Mouse (Mus musculus) mouse embryonic stem cell (cell line): ENCODE measurements around the gene Cnr2.

Experiments
- in situ Hi-C, 2 experiments: fragments of 300-500 bp; cut with MboI; formaldehyde crosslinking; loops; 1 replicate in 1 of 2; 3 replicates in 1 of 2; pipeline ENCODE4 v1.14.3; 2019 to 2020; ENCODE audit warnings: low sequenced_read_pairs in 2 of 2, low pct_unique_long_range_greater_than_20kb in 1 of 2, mixed read lengths in 1 of 2; ENCODE audit not compliant: unreplicated experiment in 1 of 2

The Cnr2 gene

GRCm38 (mm10) chr4:135948142-135948541 is 52.9 kb downstream of the Cnr2 start:
- in situ Hi-C loops = loop anchor here in 1 of 2 experiments (10.0 kb wide), 1 partner anchor 133 kb away; no protein-coding TSS in a partner anchor

DNA sequence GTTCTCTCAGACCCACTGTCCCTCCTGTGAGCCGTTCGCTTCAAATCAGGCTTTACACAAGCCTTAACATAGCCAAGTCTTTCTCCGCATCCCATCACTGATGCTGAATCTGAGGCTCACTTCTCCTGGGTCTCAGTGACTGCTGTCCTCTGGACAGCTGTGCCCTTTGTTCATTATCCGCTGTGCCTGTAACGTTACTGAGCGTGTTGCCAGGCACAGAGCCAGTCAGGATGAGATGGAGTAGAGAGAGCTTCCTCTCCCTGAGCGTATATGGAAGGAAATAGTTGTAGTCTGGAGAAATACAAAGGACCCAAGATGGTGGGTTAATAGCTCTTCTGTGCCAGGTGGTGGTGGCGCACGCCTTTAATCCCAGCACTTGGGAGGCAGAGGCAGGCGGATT is 54.3 kb downstream of the Cnr2 start:
- in situ Hi-C loops = loop anchor here in 1 of 2 experiments (10.0 kb wide), 1 partner anchor 135 kb away; no protein-coding TSS in a partner anchor

GRCm38 (mm10) chr4:135949911-135950310 is 54.7 kb downstream of the Cnr2 start:
- in situ Hi-C loops = loop anchor here in 1 of 2 experiments (10.0 kb wide), 1 partner anchor 135 kb away; no protein-coding TSS in a partner anchor

DNA sequence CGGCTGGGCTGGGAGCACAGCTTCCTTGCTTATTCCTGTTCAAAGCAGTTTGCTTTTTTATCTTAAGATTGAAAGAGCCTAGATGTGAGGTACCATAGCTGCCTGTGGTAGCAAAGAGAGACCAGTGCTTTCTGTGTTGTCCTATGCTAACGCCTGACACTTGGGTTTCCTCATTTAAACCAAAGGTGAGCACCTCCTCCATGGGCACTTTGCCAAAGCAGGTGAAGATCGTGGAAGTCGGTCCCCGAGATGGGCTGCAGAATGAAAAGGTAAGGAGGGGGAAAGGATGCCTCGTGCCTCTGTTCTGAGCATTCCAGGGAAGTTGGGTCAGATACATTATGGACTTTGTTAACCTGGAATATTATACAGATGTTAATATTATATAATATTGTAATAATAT is 55.2 kb downstream of the Cnr2 start:
- in situ Hi-C loops = no loop called here

- in situ Hi-C loops = no loop called here
Observed at GRCm38 (mm10) chr4:135951505-135951904, 56.3 kb downstream of the Cnr2 start.

GRCm38 (mm10) chr4:135953179-135953578 is 58.0 kb downstream of the Cnr2 start:
- in situ Hi-C loops = no loop called here

GRCm38 (mm10) chr4:135954241-135954640 is 59.0 kb downstream of the Cnr2 start:
- in situ Hi-C loops = no loop called here

GRCm38 (mm10) chr4:135955886-135956285 is 60.7 kb downstream of the Cnr2 start:
- in situ Hi-C loops = no loop called here

DNA sequence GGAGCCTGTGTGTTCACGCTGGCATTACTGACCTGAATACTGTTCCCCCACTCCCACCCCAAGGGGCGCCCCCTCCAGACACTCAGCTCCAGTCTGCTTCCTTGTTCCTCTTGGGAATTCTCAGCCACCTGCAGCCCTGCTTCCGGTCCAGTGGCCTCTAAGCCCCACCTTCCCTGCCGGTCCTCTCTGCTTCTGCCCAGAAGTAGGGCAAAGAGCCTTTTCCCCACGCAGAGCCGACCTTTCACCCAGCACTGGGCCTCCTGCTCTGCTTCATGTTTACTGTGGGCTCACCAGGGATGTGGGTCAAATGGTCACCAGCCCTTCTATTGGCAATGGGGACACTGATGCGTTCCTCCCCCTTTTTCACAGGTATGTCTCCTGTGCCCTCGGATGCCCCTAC is 63.2 kb downstream of the Cnr2 start:
- in situ Hi-C loops = no loop called here

GRCm38 (mm10) chr4:135960717-135961116 is 65.5 kb downstream of the Cnr2 start:
- in situ Hi-C loops = no loop called here

DNA sequence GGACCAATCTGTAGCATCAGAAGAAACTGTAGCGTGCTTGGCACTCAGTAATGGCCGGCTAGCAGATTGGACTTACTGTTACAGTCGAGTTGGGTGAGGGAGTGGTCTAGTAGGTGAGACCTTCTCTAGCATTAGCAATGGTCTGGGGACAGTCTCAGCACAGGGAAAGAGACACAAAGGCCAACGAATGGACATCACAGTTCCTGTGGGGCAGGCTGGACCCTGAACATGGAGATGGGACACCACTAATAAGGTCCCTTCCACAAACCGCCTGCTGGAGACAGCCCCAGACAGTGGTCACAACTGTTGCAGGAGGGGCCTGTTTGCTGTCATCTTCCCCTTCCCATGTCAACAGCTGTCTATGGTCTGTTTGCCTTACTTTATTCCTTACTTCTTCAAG is 66.5 kb downstream of the Cnr2 start:
- in situ Hi-C loops = no loop called here

DNA sequence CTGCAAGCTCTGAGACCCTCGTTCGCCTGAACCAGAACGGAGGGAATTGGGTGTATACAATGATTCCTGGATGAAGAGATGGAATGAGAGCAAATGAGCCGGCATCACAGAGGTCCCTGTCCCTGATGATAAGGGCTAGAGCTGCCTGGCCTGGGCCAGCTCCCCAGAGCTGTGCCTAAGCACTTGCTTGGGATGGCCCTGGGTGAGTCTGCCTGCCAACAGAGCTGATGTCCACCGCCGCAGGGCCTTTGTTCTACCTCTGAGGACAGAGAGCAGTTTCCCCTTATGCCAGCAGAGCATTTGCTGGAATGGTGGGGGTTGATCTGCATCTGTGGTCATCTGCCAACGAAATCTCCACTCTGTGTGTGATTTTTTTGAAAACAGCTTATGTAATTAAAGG is 67.0 kb downstream of the Cnr2 start:
- in situ Hi-C loops = no loop called here

- in situ Hi-C loops = no loop called here
Observed at GRCm38 (mm10) chr4:135962946-135963345, 67.8 kb downstream of the Cnr2 start.

DNA sequence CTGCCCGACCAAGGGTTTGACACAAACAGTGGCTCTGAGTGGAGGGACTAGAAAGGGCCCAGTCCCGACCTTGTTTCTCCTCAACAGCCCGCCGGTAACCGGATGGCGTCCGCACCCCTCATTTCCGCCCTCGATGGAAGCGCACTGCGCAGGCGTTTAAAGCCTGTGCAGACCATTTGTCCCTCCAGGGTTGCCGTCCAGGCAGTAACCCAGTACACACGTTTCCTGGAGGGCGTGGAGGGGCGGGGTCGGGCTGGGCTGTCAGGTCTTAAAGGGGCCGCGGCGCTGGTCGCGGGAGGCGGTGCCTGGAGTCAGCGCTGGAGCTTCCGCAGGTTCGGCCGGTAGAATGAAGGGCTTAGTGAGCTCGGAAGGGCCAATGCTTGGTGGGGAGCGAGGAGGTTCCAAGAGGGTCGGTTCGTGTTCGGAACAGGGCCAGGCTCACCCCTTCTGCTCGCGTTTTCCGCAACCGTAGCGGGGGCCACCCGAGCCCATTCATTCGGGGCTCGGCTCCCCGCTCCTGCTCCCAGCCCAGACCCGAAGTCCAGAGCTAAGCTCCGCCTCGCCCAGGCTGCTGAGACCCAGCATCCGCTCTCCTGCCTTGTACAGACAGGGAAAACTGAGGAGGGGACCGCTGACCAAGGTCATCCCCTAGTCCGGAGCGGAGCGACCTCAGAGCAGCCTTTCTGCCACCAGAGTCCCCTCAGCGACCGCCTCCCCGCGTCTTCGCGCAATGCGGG is 68.4 kb downstream of the Cnr2 start, which contains the start of gene Gale:
Gene Gale, plus strand, starts transcription at position 271 of the 737 bp plus-strand sequence.
- in situ Hi-C loops = no loop called here

- in situ Hi-C loops = no loop called here
Observed at GRCm38 (mm10) chr4:135964426-135964825, 69.2 kb downstream of the Cnr2 start.

DNA sequence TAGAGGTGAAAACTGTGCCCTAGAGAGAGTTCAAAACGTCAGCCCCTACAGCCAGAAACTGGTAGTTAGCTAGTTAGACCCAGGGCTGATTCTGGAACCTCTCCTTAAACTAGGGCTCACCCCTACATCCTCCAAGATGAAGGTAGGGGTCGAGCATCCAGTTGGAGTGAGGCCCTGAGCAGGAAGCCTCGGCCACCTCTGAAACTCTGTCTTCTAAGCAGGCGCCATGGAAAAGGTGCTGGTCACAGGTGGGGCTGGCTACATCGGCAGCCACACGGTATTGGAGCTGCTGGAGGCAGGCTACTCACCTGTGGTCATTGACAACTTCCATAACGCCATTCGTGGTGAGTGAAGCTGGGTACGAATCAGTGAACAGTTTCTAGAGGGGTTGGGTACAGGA is 69.9 kb downstream of the Cnr2 start:
- in situ Hi-C loops = no loop called here

GRCm38 (mm10) chr4:135966283-135966682 is 71.1 kb downstream of the Cnr2 start:
- in situ Hi-C loops = no loop called here

DNA sequence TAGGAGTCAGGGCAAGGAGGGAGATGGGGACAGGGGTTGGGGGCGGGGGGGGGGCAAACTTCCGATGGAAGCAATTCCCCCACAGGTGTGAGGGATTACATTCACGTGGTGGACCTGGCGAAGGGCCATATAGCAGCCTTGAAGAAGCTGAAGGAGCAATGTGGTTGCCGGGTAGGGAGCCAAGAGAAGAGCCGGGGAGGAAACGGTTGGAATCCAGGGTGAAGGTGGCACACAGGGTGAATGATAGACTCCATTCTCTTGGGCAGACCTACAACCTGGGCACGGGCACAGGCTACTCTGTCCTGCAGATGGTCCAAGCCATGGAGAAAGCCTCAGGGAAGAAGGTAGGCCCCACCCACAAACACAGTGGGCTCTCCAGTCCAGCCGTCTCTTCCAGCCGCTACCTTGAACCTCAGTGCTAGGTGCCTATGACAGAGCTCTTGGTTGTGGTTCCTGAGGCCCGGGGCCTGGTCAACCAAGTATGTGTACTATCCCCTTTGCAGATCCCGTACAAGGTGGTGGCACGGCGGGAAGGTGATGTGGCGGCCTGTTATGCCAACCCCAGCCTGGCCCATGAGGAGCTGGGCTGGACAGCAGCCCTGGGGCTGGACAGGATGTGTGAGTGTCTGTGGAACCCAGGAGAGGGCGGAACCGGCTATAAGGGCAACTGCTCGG is 72.0 kb downstream of the Cnr2 start:
- in situ Hi-C loops = no loop called here

DNA sequence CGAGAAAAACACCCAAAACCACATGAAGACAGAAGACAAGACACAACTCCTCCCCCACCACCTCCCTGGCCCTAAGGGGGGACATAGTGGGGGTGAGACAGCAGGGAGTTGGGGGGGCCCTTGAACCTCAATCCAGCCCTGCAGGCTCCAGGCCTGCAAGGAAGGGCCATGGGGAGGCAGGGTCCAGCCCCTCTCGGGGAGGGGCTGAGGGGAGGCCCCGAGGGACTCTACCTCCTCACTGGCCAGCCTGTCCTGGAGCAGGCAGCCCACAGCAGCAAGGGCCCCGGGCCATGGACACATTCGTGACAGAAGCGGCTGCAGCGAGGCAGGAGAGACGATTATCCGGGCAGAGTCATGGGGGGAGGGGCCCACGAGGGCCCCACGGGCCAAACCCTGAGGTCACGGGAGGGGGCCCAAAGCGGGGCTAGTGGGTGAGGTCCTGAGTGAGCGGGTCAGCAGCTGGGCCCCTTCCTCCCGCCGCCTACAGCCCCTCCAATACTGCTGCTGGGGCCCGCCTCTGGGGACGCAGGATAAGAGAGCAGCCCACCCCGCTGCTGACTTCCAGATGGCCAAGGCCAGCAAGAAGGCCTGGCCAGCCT is 73.2 kb downstream of the Cnr2 start:
- in situ Hi-C loops = no loop called here
